Mouse (Mus musculus) liver, embryonic 14.5 days (tissue): ENCODE data around the gene Pitpna. TPM values are rescaled to one million over a fixed set of nuclear protein-coding genes. Genes with fewer than 3 reads are reported as not detected.

Source experiments
- ATAC-seq: fragments of 200-750 bp; cut with Nextera tagmentation; 2 replicates; pipeline ENCODE4 v1.8.0; 2017; ENCODE audit warnings: moderate number of reproducible peaks, mild to moderate bottlenecking, moderate library complexity; ENCODE audit not compliant: insufficient read depth
- DNase-seq, 3 experiments: peaks; one replicate each; pipeline ENCODE4 v3.0.0-alpha.2; 2012 to 2013; ENCODE audit warnings: low read depth in 3 of 3, low spot score in 3 of 3
- H3K27ac ChIP-seq: fragments of 300-500 bp; sonication (generic); 2 replicates; pipeline ENCODE4 v1.5.1; 2014; ENCODE audit warnings: moderate library complexity, mild to moderate bottlenecking, control low read depth, inconsistent platforms
- H3K27me3 ChIP-seq: fragments of 300-500 bp; sonication (generic); 2 replicates; pipeline ENCODE4 v1.6.1; 2014; ENCODE audit warnings: mild to moderate bottlenecking, low read length, moderate library complexity; ENCODE audit not compliant: control insufficient read depth, insufficient read depth
- H3K36me3 ChIP-seq: fragments of 300-500 bp; sonication (generic); replicated peaks from 2 replicates; pipeline ENCODE4 v1.6.1; 2014; ENCODE audit warnings: low read depth; ENCODE audit not compliant: control insufficient read depth, insufficient read depth
- H3K4me1 ChIP-seq, 2 experiments: fragments of 200-500 bp in 1 of 2; fragments of 300-500 bp in 1 of 2; sonication (generic) in 1 of 2; replicated peaks; 2 replicates each; pipeline ENCODE4 v1.6.1; 2012 to 2014; ENCODE audit warnings: antibody characterized with exemption in 1 of 2, inconsistent platforms in 1 of 2, low read length in 1 of 2; ENCODE audit not compliant: control insufficient read depth in 2 of 2, insufficient read depth in 2 of 2
- H3K4me2 ChIP-seq: fragments of 300-500 bp; sonication (generic); 2 replicates; pipeline ENCODE4 v1.6.1; 2014; ENCODE audit warnings: low read depth, mild to moderate bottlenecking, control low read depth, moderate library complexity
- H3K4me3 ChIP-seq, 2 experiments: fragments of 200-500 bp in 1 of 2; fragments of 300-500 bp in 1 of 2; sonication (generic) in 1 of 2; 2 replicates each; pipeline ENCODE4 v1.5.1; 2012 to 2014; ENCODE audit warnings: low read depth in 2 of 2, low read length in 2 of 2, mild to moderate bottlenecking in 2 of 2, control low read depth in 1 of 2, inconsistent platforms in 1 of 2, moderate library complexity in 1 of 2; ENCODE audit not compliant: insufficient read depth in 1 of 2
- H3K9ac ChIP-seq: fragments of 300-500 bp; sonication (generic); replicated peaks from 2 replicates; pipeline ENCODE4 v1.6.1; 2014; ENCODE audit warnings: mild to moderate bottlenecking, control low read depth, moderate library complexity
- H3K9me3 ChIP-seq: fragments of 300-500 bp; sonication (generic); 2 replicates; pipeline ENCODE4 v1.6.1; 2016; ENCODE audit warnings: low read length, mixed read lengths; ENCODE audit not compliant: control insufficient read depth
- CTCF ChIP-seq: IDR thresholded peaks from 2 replicates; pipeline ENCODE4 v1.5.1; 2016; ENCODE audit warnings: antibody characterized with exemption, low read depth, control low read depth
- EP300 ChIP-seq: IDR thresholded peaks from 2 replicates; pipeline ENCODE4 v1.6.1; 2016; ENCODE audit warnings: antibody characterized with exemption, low read depth
- WGBS: fragments of 180-500 bp; shearing (Covaris S2); extraction: QIAGEN DNeasy Blood & Tissue Kit; methylation state at CpG from one replicate; pipeline ENCODE4 v1.1.7; 2014; ENCODE audit not compliant: insufficient replicate concordance; 5-methylcytosine and 5-hydroxymethylcytosine counted together
- polyA plus RNA-seq, 2 experiments: library from polyadenylated mRNA; depleted of rRNA in 1 of 2; stranded (reverse) in 1 of 2; unstranded in 1 of 2; fragments of >200 nt; fragmentation: Nextera tagmentation in 1 of 2; extraction: Ambion mirVana in 1 of 2; gene quantifications; 2 replicates each; pipeline versions ENCODE4 v1.2.1 to v1.2.3; 2012 to 2014

Gene Pitpna
- polyA plus RNA-seq, 2 experiments: 25.5 to 32.3 TPM

DNA sequence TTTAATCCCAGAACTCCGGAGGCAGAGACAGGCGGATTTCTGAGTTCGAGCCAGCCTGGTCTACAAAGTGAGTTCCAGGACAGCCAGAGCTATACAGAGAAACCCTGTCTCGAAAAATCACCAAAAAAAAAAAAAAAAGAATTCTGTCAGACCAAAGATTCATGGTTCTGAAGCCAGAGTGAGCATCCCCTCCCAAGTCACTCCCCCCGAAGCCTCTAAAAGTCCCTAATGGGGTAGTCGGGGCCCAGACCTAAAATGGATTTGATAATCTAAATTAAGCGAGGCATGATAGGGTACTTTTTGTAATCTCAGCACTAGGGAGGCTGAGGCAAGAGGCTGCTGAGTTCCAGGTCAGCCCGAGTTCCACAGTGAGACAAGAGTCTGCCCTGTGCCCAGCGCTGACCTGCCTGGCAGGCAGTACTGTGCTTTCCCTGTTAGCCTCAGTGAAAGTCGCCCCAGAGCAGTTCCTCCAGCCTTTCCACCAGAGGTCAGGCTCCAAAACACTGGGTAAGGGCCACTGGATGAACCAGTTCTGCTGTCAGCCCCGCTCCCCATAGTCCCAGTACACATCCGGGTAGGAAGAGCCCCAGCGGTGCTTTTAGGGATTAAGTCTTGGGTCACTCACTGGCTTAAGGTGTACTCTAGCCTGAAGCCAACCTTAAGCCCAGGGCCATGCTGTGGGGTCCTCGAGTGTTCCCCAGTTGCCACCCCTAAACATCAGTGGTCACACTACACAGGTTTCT lies 65.2 kb downstream of the Pitpna start:
- DNase-seq (no peak), ATAC-seq (no peak)
- H3K4me3 ChIP-seq: peak overlapping the region; percentile 59 to 85
- H3K9ac ChIP-seq: peak overlapping the region; percentile 35
- peak overlapping the region; percentile 96 for H3K4me2 ChIP-seq
- WGBS: 22% methylated on average over 14 of the region's 14 CpGs
- H3K36me3 ChIP-seq: no peaks in the 10 kb centered on the region
- no peaks in the 10 kb centered on the region for H3K9me3 ChIP-seq
- peaks cover 40 to 54% of the 10 kb centered on the region in 2 experiments for H3K4me1 ChIP-seq
- TF ChIP-seq CTCF (peak; percentile 37), EP300 (no peak)
- H3K27me3 ChIP-seq: no peaks in the 10 kb centered on the region
- peak overlapping the region; percentile 92 for H3K27ac ChIP-seq

DNA sequence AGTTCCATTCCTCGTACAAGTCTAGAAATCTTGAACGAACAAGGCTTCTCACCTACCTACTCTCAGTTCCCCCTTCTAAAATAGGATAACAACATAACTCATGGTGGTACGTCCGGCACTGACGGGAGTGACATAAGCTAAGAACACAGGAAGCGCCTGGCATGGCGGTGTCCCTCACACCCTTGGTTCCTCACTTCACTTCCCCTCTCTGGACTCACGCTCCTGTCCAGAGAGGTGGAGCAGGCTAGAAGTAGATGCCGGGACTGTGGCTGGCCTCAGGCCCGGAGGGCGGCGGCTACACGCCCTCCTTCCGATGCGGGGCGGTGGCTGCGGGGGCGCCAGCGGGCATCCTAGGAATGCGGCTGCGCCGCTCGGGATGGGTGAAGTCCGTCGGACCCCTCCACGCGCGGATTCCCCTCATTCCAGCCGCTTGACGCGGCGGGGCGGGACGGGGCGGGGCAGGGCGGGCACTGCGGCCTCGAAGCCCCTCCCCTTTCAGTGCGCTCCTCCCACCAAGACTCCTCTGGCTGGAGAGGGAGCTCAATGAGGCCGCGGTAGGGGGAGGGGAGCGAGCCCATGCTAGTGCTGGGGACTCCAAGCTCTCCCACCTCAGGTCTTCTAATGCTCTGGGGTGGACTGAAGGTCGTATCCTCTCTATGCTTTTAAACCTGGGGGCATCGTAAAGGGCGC lies 66.0 kb downstream of the Pitpna start:
- Histone ChIP-seq H3K9me3 (no peaks in the 10 kb centered on the region), H3K4me3 (peak overlapping the region; percentile 59 to 85), H3K4me2 (peak overlapping the region; percentile 96), H3K27me3 (no peaks in the 10 kb centered on the region), H3K36me3 (no peaks in the 10 kb centered on the region), H3K27ac (peak overlapping the region; percentile 92), H3K4me1 (peaks cover 40 to 52% of the 10 kb centered on the region in 2 experiments), H3K9ac (peak overlapping the region; percentile 82)
- DNase-seq: peak; percentile 65 to 76 (median 71)
- under 1% methylated on average over 42 of the region's 45 CpGs for WGBS
- ATAC-seq: peak; percentile 71
- TF ChIP-seq CTCF (no peak), EP300 (no peak)

DNA sequence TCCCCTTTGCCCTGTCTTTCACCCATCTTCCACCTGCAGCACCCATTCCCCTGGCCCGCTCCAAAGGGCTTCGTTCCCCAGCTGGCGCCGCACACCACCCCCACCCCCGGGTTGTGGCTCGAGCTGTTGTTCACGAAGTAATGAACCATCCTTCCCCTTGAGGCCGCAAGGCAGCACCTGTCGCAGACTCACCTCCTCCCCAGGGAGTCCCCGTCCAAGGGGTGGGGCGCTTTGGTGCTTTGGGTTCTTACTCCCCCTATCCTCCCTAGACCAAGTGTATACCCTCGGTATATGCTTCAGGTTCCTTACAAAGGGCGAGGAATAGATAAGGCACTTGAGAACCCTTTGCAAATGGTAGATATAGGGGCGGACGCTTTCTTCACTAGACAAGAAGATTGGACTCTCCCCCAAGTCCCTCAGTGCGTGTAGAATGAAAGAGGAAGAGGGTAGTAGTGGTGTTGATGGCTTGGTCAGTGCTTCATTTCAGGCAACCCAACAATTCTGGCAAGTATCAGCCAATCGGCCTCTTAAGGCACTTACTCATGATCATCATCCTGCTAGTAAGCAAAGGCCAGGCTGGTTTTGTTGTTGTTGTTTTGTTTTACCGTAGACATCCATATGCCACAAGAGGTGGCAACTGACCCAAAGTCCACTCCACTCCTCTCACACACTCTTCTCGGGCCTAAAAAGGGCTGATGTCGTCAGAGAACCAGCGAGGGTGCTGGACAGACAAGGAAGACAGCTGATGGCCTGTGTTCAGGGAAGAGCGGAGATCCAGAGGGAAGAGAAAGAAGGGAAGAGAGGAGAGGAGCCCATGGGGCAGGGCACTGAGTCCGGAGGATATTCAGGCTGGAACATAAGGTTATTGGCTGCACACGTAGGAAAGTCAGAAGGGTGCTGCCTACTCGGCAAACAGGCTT lies 66.8 kb downstream of the Pitpna start:
- TF ChIP-seq EP300: peak; percentile 55
- no peak for TF ChIP-seq CTCF
- DNase-seq (peak; percentile 59 to 66 (median 66)), ATAC-seq (peak; percentile 58)
- Histone ChIP-seq H3K27ac (peak overlapping the region; percentile 92), H3K36me3 (no peaks in the 10 kb centered on the region; the same call in 1 of the 2 replicates), H3K4me2 (peak overlapping the region; percentile 96), H3K4me3 (peak overlapping the region; percentile 59 to 85), H3K27me3 (no peaks in the 10 kb centered on the region), H3K9me3 (no peaks in the 10 kb centered on the region), H3K4me1 (peaks cover 37 to 45% of the 10 kb centered on the region in 2 experiments), H3K9ac (peak overlapping the region; percentile 82)
- 16% methylated on average over 25 of the region's 25 CpGs for WGBS

DNA sequence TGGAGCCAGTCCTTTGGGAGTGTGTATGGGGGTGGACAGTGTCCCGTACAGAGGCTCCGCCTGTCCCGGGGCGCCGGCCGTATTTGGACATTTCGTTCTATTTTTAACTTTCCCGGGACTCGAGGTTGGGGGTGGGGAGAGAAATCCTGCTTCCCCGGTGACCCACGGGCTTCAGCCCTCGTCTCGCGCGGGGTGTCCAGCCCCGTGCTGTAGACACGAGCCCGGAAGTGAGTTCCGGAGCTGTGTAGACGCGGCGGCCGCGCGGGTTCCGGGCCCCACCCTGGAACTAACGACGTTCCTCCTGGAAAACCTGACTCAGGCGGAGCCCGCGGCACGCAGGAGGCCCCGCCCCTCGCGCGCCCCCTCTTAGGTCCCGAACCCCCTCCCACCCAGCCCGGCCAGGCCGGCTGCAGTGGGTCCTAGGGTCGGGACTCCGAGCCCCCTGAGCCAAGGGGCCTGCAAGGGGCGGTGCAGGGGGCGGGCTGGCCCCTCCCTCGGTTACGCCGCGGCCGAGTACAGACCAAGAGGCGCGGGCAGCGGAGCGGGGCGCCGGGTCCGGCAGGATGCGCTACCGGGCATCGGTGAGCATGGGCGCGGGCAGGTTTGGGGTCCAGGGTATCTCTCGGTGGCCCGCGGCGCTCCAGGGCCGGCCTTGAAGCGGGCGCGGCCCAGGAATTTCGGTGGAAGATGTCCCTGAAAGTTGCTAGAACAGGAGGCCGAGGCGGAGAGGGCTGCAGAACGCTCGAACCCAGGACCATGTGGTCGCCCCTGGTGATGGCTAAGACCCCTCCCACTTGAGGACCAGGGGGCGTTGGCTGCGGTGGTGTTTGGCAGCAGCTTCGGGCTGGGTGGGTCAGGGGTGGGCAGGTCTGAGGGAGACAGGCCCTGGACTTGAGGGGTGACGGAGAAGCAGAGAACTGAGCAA lies 68.0 kb downstream of the Pitpna start:
- peak; percentile 21 for ATAC-seq
- no peak for TF ChIP-seq EP300
- TF ChIP-seq CTCF: no peak
- H3K36me3 ChIP-seq: no peaks in the 10 kb centered on the region; the same call in 1 of the 2 replicates
- peak overlapping the region; percentile 96 for H3K4me2 ChIP-seq
- no peaks in the 10 kb centered on the region for H3K27me3 ChIP-seq
- H3K4me3 ChIP-seq: peak overlapping the region; percentile 59 to 85
- peaks cover 36% of the 10 kb centered on the region in 2 experiments for H3K4me1 ChIP-seq
- DNase-seq: peak in 1 of 3 experiments; percentile 56
- no peaks in the 10 kb centered on the region for H3K9me3 ChIP-seq
- under 1% methylated on average over 77 of the region's 78 CpGs for WGBS
- H3K9ac ChIP-seq: peak overlapping the region; percentile 82
- H3K27ac ChIP-seq: peak overlapping the region; percentile 92
